19 mouse cellular contexts compared by ENCODE assay signal in the genomic region with DNA sequence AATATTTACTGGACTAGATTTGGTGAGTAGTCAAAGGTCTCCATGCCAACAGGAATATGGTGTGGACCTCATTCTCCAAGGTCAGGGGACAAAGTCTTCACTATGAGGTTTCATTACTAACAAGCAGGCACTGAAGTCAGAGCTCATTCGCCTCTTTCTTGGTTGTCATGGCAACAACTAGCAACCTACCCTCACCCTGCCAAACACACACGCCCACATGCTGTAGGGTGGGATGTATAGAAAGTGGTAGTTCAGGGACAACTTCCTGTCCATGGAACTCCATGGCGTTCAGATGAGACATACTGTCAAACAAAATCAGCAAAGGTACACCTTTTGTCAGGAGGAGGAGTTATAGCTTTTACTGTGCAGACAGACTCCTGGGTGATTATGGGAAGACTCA.
DNase-seq lines count a peak whose midpoint lies in the region; ATAC-seq and TF ChIP-seq lines count a peak whose summit lies in the region.
"Had no signal": no experiment of that assay in that cellular context is flagged by ENCODE, and none has a peak within 500 bp of the region (broad histone marks: within the 10 kb centered on the region; RNA-seq: fewer than 3 reads in every experiment).

No protein-coding gene starts in this region.

- TF ChIP-seq CTCF in forebrain, postnatal 0 days (IDR thresholded peaks at IDR 0.05; ENCODE audit: low read depth) = no peak

- intact Hi-C loops in left cerebral cortex, postnatal 36 days (cut with DNase I) = no loop called here

- H3K9ac ChIP-seq in forebrain, postnatal 0 days = no peak overlapping the region
- H3K9ac ChIP-seq: intestine, embryonic 15.5 days; lung, embryonic 15.5 days had no signal

- no peaks in the 10 kb centered on the region for H3K4me1 ChIP-seq in forebrain, postnatal 0 days (ENCODE audit: insufficient read depth)
- peaks cover 22% of the 10 kb centered on the region for H3K4me1 ChIP-seq in forebrain, embryonic 10.5 days
- H3K4me1 ChIP-seq: intestine, embryonic 15.5 days; lung, embryonic 15.5 days had no signal

- H3K36me3 ChIP-seq in forebrain, postnatal 0 days (ENCODE audit: insufficient read depth) = no peaks in the 10 kb centered on the region
- H3K36me3 ChIP-seq in forebrain, embryonic 10.5 days (replicated peaks) = no peaks in the 10 kb centered on the region
- H3K36me3 ChIP-seq: embryonic facial prominence, embryonic 10.5 days; intestine, embryonic 15.5 days; lung, embryonic 15.5 days had no signal

- no peak overlapping the region for H3K4me3 ChIP-seq in forebrain, postnatal 0 days (ENCODE audit: low read depth, low read length)
- H3K4me3 ChIP-seq in forebrain, embryonic 10.5 days = no peak overlapping the region
- H3K4me3 ChIP-seq: embryonic facial prominence, embryonic 10.5 days; erythroblast, embryonic 14.5 days; intestine, embryonic 15.5 days; lung, embryonic 15.5 days; myocyte had no signal

- H3K27me3 ChIP-seq in forebrain, postnatal 0 days (ENCODE audit: insufficient read depth, low read length) = no peaks in the 10 kb centered on the region
- no peaks in the 10 kb centered on the region for H3K27me3 ChIP-seq in forebrain, embryonic 10.5 days (ENCODE audit: poor library complexity, severe bottlenecking)
- H3K27me3 ChIP-seq: intestine, embryonic 15.5 days; lung, embryonic 15.5 days had no signal

- H3K9me3 ChIP-seq in forebrain, postnatal 0 days (ENCODE audit: low read length) = no peaks in the 10 kb centered on the region
- H3K9me3 ChIP-seq in forebrain, embryonic 10.5 days = no peaks in the 10 kb centered on the region
- H3K9me3 ChIP-seq: embryonic facial prominence, embryonic 10.5 days; intestine, embryonic 15.5 days; lung, embryonic 15.5 days had no signal

- no peak overlapping the region for H3K27ac ChIP-seq in forebrain, postnatal 0 days (ENCODE audit: low read depth, low read length)
- H3K27ac ChIP-seq in forebrain, embryonic 10.5 days = no peak overlapping the region
- H3K27ac ChIP-seq: embryonic facial prominence, embryonic 10.5 days; intestine, embryonic 15.5 days; lung, embryonic 15.5 days had no signal

- peak; percentile 61 for DNase-seq in forebrain, postnatal 0 days
- no peak for DNase-seq in forebrain, embryonic 10.5 days (ENCODE audit: extremely low spot score, low spot score)
- DNase-seq in left cerebral cortex, adult 11 months (ENCODE audit: low spot score) = peak; percentile 39
- DNase-seq in left cerebral cortex, postnatal 36 days (ENCODE audit: low spot score in 2 of 2) = no peak
- DNase-seq in R1 (ENCODE audit: low read depth, low spot score) = peak; percentile 46
- no peak for DNase-seq in layer of hippocampus, adult 8-10 months (ENCODE audit: low spot score in 2 of 2)
- DNase-seq: adrenal gland, adult 2 months; cerebellum, adult 9-11 months; gastrocnemius, postnatal 10 days; heart, postnatal 14 days; kidney, postnatal 10 days; layer of hippocampus, adult 9-11 months had no signal

- no peak overlapping the region for H3K4me2 ChIP-seq in forebrain, postnatal 0 days (ENCODE audit: low read depth)
- H3K4me2 ChIP-seq: intestine, embryonic 15.5 days; liver, embryonic 11.5 days; lung, embryonic 15.5 days had no signal

- peak; percentile 65 for ATAC-seq in forebrain, postnatal 0 days
- 0 out of 2 replicates have a peak, but pooled peaks have one; percentile 9 for ATAC-seq in megakaryocyte progenitor cell, adult 5-6 weeks (replicated peaks; ENCODE audit: poor library complexity)
- ATAC-seq: intestine, embryonic 15.5 days had no signal

- 16% methylated on average over 3 of the region's 3 CpGs for WGBS in forebrain, postnatal 0 days
- 45% methylated on average over 3 of the region's 3 CpGs for WGBS in forebrain, embryonic 10.5 days

Comparison
In these comparisons a context has a peak if more than half of its experiments do, and no peak if none do; other contexts are left out.
1. DNase-seq: peak in forebrain, postnatal 0 days (single experiment), left cerebral cortex, adult 11 months (single experiment) and R1 (single experiment); none in forebrain, embryonic 10.5 days (single experiment), left cerebral cortex, postnatal 36 days (0 of 2) and layer of hippocampus, adult 8-10 months (0 of 2).